Mouse (Mus musculus) thymus, postnatal 4 days (tissue): ENCODE data around the gene Efna1.
A peak's percentile ranks its signal among the peaks of the same experiment; 100 is the strongest.

Experiments
- DNase-seq: peaks from one replicate; pipeline ENCODE4 v3.0.0; 2021

Efna1 gene

GRCm38 (mm10) chr3:89305551-89306325 lies 24.8 kb upstream of the Efna1 start:
- DNase-seq: no peak

GRCm38 (mm10) chr3:89305105-89305504 lies 24.2 kb upstream of the Efna1 start:
- DNase-seq: no peak

- DNase-seq: no peak
These were observed 23.5 kb upstream of the Efna1 start for GRCm38 (mm10) chr3:89304440-89304839.

DNA sequence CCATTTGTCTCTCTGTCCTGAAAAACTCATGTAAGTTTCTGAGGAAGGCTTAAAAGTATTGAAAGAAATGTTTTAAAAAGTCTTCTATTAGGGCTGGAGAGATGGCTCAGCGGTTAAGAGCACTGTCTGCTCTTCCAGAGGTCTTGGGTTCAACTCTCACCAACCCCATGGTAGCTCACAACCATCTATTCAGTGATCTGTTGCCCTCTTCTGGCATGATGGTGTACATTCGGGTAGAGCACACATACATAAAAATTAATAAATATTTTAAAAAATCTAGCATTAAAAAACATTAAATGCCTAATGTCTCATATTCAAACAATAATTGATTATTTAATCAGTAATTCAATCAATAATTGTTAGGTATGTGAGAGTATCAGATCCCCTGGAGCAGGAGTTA lies 19.6 kb upstream of the Efna1 start:
- DNase-seq: no peak

- no peak for DNase-seq
These were observed 19.1 kb upstream of the Efna1 start for GRCm38 (mm10) chr3:89300071-89300470.

GRCm38 (mm10) chr3:89299499-89299898 lies 18.6 kb upstream of the Efna1 start:
- DNase-seq: peak; percentile 71

- DNase-seq: no peak
These were observed 18.0 kb upstream of the Efna1 start for GRCm38 (mm10) chr3:89298908-89299307.

- no peak for DNase-seq
These were observed 15.9 kb upstream of the Efna1 start for GRCm38 (mm10) chr3:89296761-89297396.

- DNase-seq: no peak
These were observed 14.8 kb upstream of the Efna1 start for GRCm38 (mm10) chr3:89295685-89296230.

DNA sequence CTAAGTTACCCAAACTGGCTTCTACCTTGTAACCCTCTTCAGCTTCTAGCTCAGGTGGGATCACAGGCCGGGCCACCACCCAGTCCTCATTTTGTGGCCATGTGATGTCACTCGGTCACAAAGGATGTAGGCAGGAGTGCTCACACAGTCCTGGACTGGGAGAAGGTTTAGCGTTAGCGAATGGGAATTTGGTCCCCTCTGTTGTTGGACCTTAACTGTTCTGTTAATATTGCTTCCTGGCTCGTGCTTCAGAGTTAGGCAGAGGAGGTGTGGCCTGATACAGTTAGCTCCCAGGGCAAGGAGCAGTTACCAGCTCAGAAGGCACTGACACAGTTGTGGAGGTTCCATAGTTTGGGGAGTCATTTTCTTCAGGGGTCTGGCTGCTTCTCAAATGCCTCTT lies 13.3 kb upstream of the Efna1 start:
- no peak for DNase-seq

- no peak for DNase-seq
These were observed 12.4 kb upstream of the Efna1 start for GRCm38 (mm10) chr3:89293247-89293918.

- peak; percentile 51 for DNase-seq
These were observed 11.4 kb upstream of the Efna1 start for GRCm38 (mm10) chr3:89292303-89292702.

- no peak for DNase-seq
These were observed 10.9 kb upstream of the Efna1 start for GRCm38 (mm10) chr3:89291874-89292273.

- no peak for DNase-seq
These were observed 7.6 kb upstream of the Efna1 start for GRCm38 (mm10) chr3:89288503-89288928.

GRCm38 (mm10) chr3:89287286-89287685 lies 6.3 kb upstream of the Efna1 start:
- no peak for DNase-seq

DNA sequence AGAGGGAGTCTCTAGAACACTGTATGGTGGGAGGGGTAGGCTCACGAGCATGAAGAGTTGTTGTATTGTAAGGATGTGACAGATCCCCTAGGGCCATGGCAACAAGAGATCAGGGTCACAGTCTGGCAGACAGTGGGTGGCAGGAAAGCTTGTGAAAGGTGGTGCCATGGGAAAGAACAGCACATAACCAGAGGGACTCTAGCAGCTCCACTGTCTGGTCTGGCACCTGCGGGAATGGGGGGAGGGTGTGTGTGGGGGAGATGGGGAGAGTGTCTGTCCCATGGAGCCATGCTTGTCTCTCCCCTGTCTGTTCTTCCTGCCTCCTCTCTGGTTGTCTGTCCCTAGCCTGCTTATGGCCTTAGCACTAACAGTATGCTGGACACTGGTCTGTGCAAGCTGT lies 4.6 kb upstream of the Efna1 start:
- no peak for DNase-seq

- DNase-seq: no peak
These were observed 3.3 kb upstream of the Efna1 start for GRCm38 (mm10) chr3:89284261-89284660.

GRCm38 (mm10) chr3:89282291-89282643 lies 1.3 kb upstream of the Efna1 start:
- no peak for DNase-seq

DNA sequence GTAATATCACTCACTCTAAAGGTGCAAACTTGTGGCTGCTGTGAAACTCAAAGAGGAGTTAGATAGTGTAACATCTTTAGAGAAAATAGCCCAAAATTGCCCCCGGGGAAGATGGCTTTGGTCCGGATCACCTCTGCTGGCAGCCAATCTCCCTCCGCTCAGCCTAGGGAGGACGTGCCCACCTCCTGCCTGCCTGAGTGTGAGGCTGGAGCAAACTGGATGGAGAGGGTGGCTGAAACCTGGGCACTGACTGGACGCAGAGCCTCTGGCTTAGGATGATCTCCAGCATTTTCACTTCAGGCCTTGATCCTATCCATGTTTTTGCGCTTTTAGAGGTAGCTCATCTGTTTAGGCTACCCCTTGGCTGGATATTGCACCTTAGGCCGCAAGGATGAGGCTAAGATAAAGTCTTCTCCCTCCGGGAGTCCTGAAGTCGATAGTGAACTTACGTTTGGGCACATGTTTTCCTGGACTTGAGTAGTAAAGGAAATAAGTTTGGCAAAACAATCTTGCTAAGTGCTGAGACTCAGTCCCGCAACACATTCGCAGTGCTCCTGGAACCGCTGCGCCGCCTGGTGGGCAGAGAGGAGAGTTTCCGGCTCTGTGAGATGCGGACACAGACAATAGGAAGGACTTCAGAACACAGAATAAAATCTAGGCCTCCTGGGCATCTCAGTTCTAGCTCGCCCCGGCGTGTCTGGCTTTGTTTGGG lies 793 bp upstream of the Efna1 start:
- peak; percentile 93 for DNase-seq

- DNase-seq: no peak
These were observed 814 bp downstream of the Efna1 start for GRCm38 (mm10) chr3:89280050-89280605.

GRCm38 (mm10) chr3:89279153-89279890 lies 1.6 kb downstream of the Efna1 start:
- peak; percentile 56 for DNase-seq

DNA sequence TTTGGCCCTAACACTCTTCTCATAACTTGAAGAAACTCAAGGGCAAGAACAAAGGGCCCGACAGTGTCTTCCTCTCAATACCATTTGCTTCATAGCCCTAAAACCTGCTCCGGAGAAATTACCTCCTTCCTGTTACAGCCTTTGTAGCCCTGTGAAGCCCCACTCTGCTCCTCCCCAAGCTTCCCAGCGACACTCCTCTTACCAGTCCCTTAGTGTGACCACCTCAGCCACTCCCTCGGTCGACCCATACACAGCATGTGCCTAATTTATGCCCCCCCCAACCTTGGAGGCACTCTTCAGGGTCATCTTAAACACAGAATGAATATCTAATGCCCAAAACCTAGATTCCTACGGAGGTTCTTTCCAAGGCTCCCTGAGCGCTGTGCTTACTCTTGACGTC lies 2.3 kb downstream of the Efna1 start:
- no peak for DNase-seq
